Mouse (Mus musculus) liver (tissue): ENCODE data around the gene Zfp553.
"Not testable (repeated sequence)": the region's sequence is repeated elsewhere in the genome, so short reads cannot be mapped to it uniquely, and the experiment has no call there.

Experiments
- DNase-seq: peaks from one replicate; pipeline ENCODE4 v3.0.0-alpha.2; 2020; ENCODE audit warnings: mixed read lengths

Zfp553 gene

GRCm38 (mm10) chr7:127233765-127234164 lies 904 bp downstream of the Zfp553 start:
- no peak for DNase-seq

GRCm38 (mm10) chr7:127234777-127235176 lies 1.9 kb downstream of the Zfp553 start:
- no peak for DNase-seq

GRCm38 (mm10) chr7:127243361-127243867 lies 10.6 kb downstream of the Zfp553 start:
- no peak for DNase-seq

GRCm38 (mm10) chr7:127243870-127244657 lies 11.2 kb downstream of the Zfp553 start, which contains the start of gene Zfp771:
Zfp771 (plus strand) TSS chr7:127244274.
- DNase-seq: peak; percentile 98

GRCm38 (mm10) chr7:127244658-127245510 lies 12.0 kb downstream of the Zfp553 start:
- DNase-seq: peak; percentile 64

- not testable (repeated sequence) for DNase-seq
Measured at GRCm38 (mm10) chr7:127250511-127250910, 17.6 kb downstream of the Zfp553 start.

GRCm38 (mm10) chr7:127252414-127252813 lies 19.6 kb downstream of the Zfp553 start:
- peak; percentile 37 for DNase-seq

- no peak for DNase-seq
Measured at GRCm38 (mm10) chr7:127253341-127253740, 20.5 kb downstream of the Zfp553 start.

- DNase-seq: peak; percentile 96
Measured at GRCm38 (mm10) chr7:127253821-127254769, 21.2 kb downstream of the Zfp553 start.

GRCm38 (mm10) chr7:127255008-127255407 lies 22.1 kb downstream of the Zfp553 start:
- DNase-seq: no peak

GRCm38 (mm10) chr7:127255965-127256364 lies 23.1 kb downstream of the Zfp553 start:
- DNase-seq: no peak

- DNase-seq: no peak
Measured at GRCm38 (mm10) chr7:127256518-127256917, 23.7 kb downstream of the Zfp553 start.

- DNase-seq: no peak
Measured at GRCm38 (mm10) chr7:127259186-127259905, 26.5 kb downstream of the Zfp553 start.

GRCm38 (mm10) chr7:127260309-127261111 lies 27.6 kb downstream of the Zfp553 start, which contains the start of gene Dctpp1:
Dctpp1 (minus strand) TSS chr7:127260709.
- DNase-seq: peak; percentile 98

GRCm38 (mm10) chr7:127262218-127262961 lies 29.5 kb downstream of the Zfp553 start:
- no peak for DNase-seq

GRCm38 (mm10) chr7:127263526-127263925 lies 30.7 kb downstream of the Zfp553 start:
- DNase-seq: no peak

- no peak for DNase-seq
Measured at GRCm38 (mm10) chr7:127270256-127270655, 37.4 kb downstream of the Zfp553 start.

GRCm38 (mm10) chr7:127270666-127271065 lies 37.8 kb downstream of the Zfp553 start:
- no peak for DNase-seq

GRCm38 (mm10) chr7:127271093-127271492 lies 38.2 kb downstream of the Zfp553 start:
- DNase-seq: no peak

- DNase-seq: no peak
Measured at GRCm38 (mm10) chr7:127272566-127272965, 39.7 kb downstream of the Zfp553 start.
